Mouse (Mus musculus): ENCODE data around the gene Ccdc163.

DNA sequence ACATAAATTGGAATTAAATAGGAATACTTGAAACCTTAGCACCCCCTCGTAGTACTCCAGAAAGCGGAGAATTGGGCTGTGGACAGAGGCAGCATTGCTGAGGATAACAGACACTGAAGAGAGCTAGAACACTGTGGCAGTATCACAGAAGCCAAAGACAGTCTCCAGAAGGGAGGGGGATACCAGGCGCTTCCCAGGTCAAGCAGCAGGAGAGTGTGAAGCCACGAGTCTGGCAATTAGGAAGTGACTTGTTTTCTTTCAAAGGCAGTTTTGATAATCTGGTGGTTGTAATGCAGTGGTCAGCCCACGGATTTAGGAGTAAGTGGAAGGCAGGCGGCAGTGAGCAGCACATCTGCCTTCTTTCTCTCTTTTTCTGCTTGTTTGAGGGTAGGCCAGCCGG is 13.9 kb downstream of the Ccdc163 start:
- TF ChIP-seq CTCF (IDR thresholded peaks at IDR 0.05; ENCODE audit: extremely low read depth, insufficient read depth, insufficient read length, insufficient replicate concordance), result no peak
- no peak for TF ChIP-seq POLR2A (IDR thresholded peaks at IDR 0.05; ENCODE audit: low read depth, low read length)

Data from spleen, adult 2 months (tissue).